In the genomic region with DNA sequence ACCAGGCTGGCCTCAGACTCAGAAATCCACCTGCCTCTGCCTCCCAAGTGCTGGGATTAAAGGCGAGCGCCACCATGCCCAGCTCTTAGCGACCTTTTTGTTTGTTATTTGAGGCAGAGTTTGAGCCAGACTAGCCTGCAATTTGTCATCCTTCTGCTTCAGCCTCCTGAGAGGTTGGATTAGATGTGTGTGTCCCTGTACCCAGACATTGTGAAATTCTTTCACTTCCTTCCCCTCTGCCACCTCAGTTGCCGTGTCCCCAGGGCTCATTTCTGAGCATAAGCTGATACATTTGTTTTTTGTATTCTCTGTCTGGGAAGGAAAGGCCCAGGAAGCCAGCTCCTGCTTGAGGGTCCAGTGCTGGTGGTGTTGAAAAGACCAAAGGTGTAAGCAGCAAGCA, we compare ENCODE assay signal across 27 mouse cellular contexts. TPM values are rescaled to one million over a fixed set of nuclear protein-coding genes. Genes with fewer than 3 reads are reported as not detected.
DNase-seq lines count a peak whose midpoint lies in the region; ATAC-seq and TF ChIP-seq lines count a peak whose summit lies in the region.
"Had no signal": no experiment of that assay in that cellular context is flagged by ENCODE, and none has a peak within 500 bp of the region (broad histone marks: within the 10 kb centered on the region; RNA-seq: fewer than 3 reads in every experiment).

No protein-coding gene starts in this region.

- no peak for ATAC-seq in liver, postnatal 0 days
- no peak for ATAC-seq in liver, embryonic 11.5 days (replicated peaks; ENCODE audit: low FRiP score)
- ATAC-seq in megakaryocyte, adult 5-6 weeks (ENCODE audit: poor library complexity, severe bottlenecking): peak; percentile 68
- ATAC-seq in neural tube, embryonic 15.5 days (ENCODE audit: low FRiP score): no peak
- no peak for ATAC-seq in forebrain, embryonic 13.5 days
- ATAC-seq in kidney, embryonic 16.5 days (ENCODE audit: low FRiP score, low TSS enrichment): no peak
- ATAC-seq: CD4-positive, CD25-positive, alpha-beta regulatory T cell, adult 4 months; forebrain, embryonic 14.5 days; forebrain, postnatal 0 days; hindbrain, embryonic 16.5 days had no signal

- H3K4me2 ChIP-seq in liver, postnatal 0 days (ENCODE audit: low read depth, low read length): no peak overlapping the region
- H3K4me2 ChIP-seq in liver, embryonic 11.5 days: no peak overlapping the region
- no peak overlapping the region for H3K4me2 ChIP-seq in neural tube, embryonic 15.5 days
- H3K4me2 ChIP-seq in forebrain, embryonic 13.5 days: no peak overlapping the region
- no peak overlapping the region for H3K4me2 ChIP-seq in kidney, embryonic 16.5 days (replicated peaks; ENCODE audit: low read depth, low read length)
- H3K4me2 ChIP-seq: embryonic facial prominence, embryonic 13.5 days; heart, embryonic 12.5 days; heart, embryonic 15.5 days; hindbrain, embryonic 13.5 days had no signal

- H3K9me3 ChIP-seq in liver, postnatal 0 days (ENCODE audit: low read length): no peaks in the 10 kb centered on the region
- no peaks in the 10 kb centered on the region for H3K9me3 ChIP-seq in liver, embryonic 11.5 days (ENCODE audit: control insufficient read depth, low read length)
- no peaks in the 10 kb centered on the region for H3K9me3 ChIP-seq in neural tube, embryonic 15.5 days (replicated peaks)
- no peaks in the 10 kb centered on the region for H3K9me3 ChIP-seq in forebrain, embryonic 13.5 days (replicated peaks)
- no peaks in the 10 kb centered on the region for H3K9me3 ChIP-seq in kidney, embryonic 16.5 days (ENCODE audit: low read length)
- H3K9me3 ChIP-seq: embryonic facial prominence, embryonic 10.5 days; embryonic facial prominence, embryonic 13.5 days; heart, embryonic 12.5 days; heart, embryonic 15.5 days; hindbrain, embryonic 10.5 days; hindbrain, embryonic 13.5 days had no signal

- 68% methylated on average over 4 of the region's 4 CpGs for WGBS in liver, postnatal 0 days (ENCODE audit: insufficient replicate concordance)
- WGBS in liver, embryonic 11.5 days: 73% methylated on average over 4 of the region's 4 CpGs
- 36% methylated on average over 4 of the region's 4 CpGs for WGBS in bone marrow, adult 2 months
- 87% methylated on average over 4 of the region's 4 CpGs for WGBS in neural tube, embryonic 15.5 days
- 86% methylated on average over 4 of the region's 4 CpGs for WGBS in forebrain, embryonic 13.5 days
- 83% methylated on average over 4 of the region's 4 CpGs for WGBS in kidney, embryonic 16.5 days

- H3K27ac ChIP-seq in liver, postnatal 0 days (ENCODE audit: low read depth): no peak overlapping the region
- H3K27ac ChIP-seq in liver, embryonic 11.5 days (ENCODE audit: low read depth, low read length): no peak overlapping the region
- peak overlapping the region; percentile 68 for H3K27ac ChIP-seq in bone marrow, adult 2 months (ENCODE audit: control insufficient read depth, insufficient read depth, low read depth, low read length, poor library complexity)
- no peak overlapping the region for H3K27ac ChIP-seq in neural tube, embryonic 15.5 days (replicated peaks)
- no peak overlapping the region for H3K27ac ChIP-seq in forebrain, embryonic 13.5 days
- H3K27ac ChIP-seq in kidney, embryonic 16.5 days (ENCODE audit: low read length): no peak overlapping the region
- H3K27ac ChIP-seq: embryonic facial prominence, embryonic 10.5 days; embryonic facial prominence, embryonic 13.5 days; gastrocnemius, adult 2 months; heart, embryonic 15.5 days; hindbrain, embryonic 10.5 days; hindbrain, embryonic 13.5 days had no signal

- TF ChIP-seq EP300 in liver, postnatal 0 days (IDR thresholded peaks at IDR 0.05; ENCODE audit: low read depth): no peak

- TF ChIP-seq POLR2A in bone marrow, adult 2 months (IDR thresholded peaks at IDR 0.05; ENCODE audit: borderline replicate concordance, control insufficient read depth, low read depth, low read length): no peak

- no peaks in the 10 kb centered on the region for H3K27me3 ChIP-seq in liver, postnatal 0 days (ENCODE audit: insufficient read depth, low read length)
- 0 out of 2 replicates have a peak, but pooled peaks cover 2% of the 10 kb centered on the region for H3K27me3 ChIP-seq in liver, embryonic 11.5 days (replicated peaks; ENCODE audit: control insufficient read depth, insufficient read depth, low read length)
- peaks cover 10% of the 10 kb centered on the region for H3K27me3 ChIP-seq in neural tube, embryonic 15.5 days (replicated peaks)
- H3K27me3 ChIP-seq in forebrain, embryonic 13.5 days: peaks cover 18% of the 10 kb centered on the region
- no peaks in the 10 kb centered on the region for H3K27me3 ChIP-seq in kidney, embryonic 16.5 days (ENCODE audit: insufficient read depth, low read length)

- peak overlapping the region; percentile 26; the same call in 1 of the 2 replicates for H3K9ac ChIP-seq in liver, postnatal 0 days (replicated peaks)
- no peak overlapping the region for H3K9ac ChIP-seq in liver, embryonic 11.5 days (ENCODE audit: low read depth, low read length)
- no peak overlapping the region for H3K9ac ChIP-seq in neural tube, embryonic 15.5 days (replicated peaks)
- no peak overlapping the region for H3K9ac ChIP-seq in forebrain, embryonic 13.5 days
- no peak overlapping the region for H3K9ac ChIP-seq in kidney, embryonic 16.5 days (replicated peaks; ENCODE audit: low read length)
- H3K9ac ChIP-seq: embryonic facial prominence, embryonic 13.5 days; forebrain, postnatal 0 days; heart, embryonic 12.5 days; heart, embryonic 15.5 days; hindbrain, embryonic 13.5 days had no signal

- DNase-seq in liver, postnatal 0 days: no peak
- DNase-seq in liver, embryonic 11.5 days (ENCODE audit: low spot score): no peak
- DNase-seq: cerebellum, adult 11 months; cerebellum, adult 2 months; cerebellum, adult 9-11 months; cerebellum, postnatal 25 days; embryo, embryonic 11 days; forebrain, postnatal 0 days; gastrocnemius, adult 2 months; gastrocnemius, postnatal 14 days; heart, adult 18-20 months; heart, postnatal 36 days had no signal

- TF ChIP-seq CTCF in liver, postnatal 0 days (IDR thresholded peaks at IDR 0.05; ENCODE audit: low read depth): no peak
- no peak for TF ChIP-seq CTCF in bone marrow, adult 2 months (IDR thresholded peaks at IDR 0.05; ENCODE audit: control insufficient read depth, insufficient read depth, low read length)

- H3K36me3 ChIP-seq in liver, postnatal 0 days (replicated peaks; ENCODE audit: insufficient read depth, low read length): no peaks in the 10 kb centered on the region
- 0 out of 2 replicates have a peak, but pooled peaks cover 3% of the 10 kb centered on the region for H3K36me3 ChIP-seq in liver, embryonic 11.5 days (ENCODE audit: control insufficient read depth, insufficient read depth, low read length)
- H3K36me3 ChIP-seq in neural tube, embryonic 15.5 days: peaks cover 8% of the 10 kb centered on the region; the same call in 1 of the 2 replicates
- H3K36me3 ChIP-seq in forebrain, embryonic 13.5 days (ENCODE audit: poor library complexity, severe bottlenecking): peaks cover 10% of the 10 kb centered on the region
- 0 out of 2 replicates have a peak, but pooled peaks cover 6% of the 10 kb centered on the region for H3K36me3 ChIP-seq in kidney, embryonic 16.5 days (ENCODE audit: insufficient read depth, low read length)

- peaks cover 23% of the 10 kb centered on the region for H3K4me1 ChIP-seq in liver, postnatal 0 days (ENCODE audit: insufficient read depth)
- peaks cover 7% of the 10 kb centered on the region; the same call in 1 of the 2 replicates for H3K4me1 ChIP-seq in liver, embryonic 11.5 days (replicated peaks; ENCODE audit: control insufficient read depth, insufficient read depth, low read length)
- peaks cover 3% of the 10 kb centered on the region for H3K4me1 ChIP-seq in bone marrow, adult 2 months (ENCODE audit: control insufficient read depth, insufficient read depth, low read length)
- H3K4me1 ChIP-seq in neural tube, embryonic 15.5 days: no peaks in the 10 kb centered on the region
- no peaks in the 10 kb centered on the region; the same call in 1 of the 2 replicates for H3K4me1 ChIP-seq in forebrain, embryonic 13.5 days
- H3K4me1 ChIP-seq in kidney, embryonic 16.5 days (ENCODE audit: insufficient read depth, low read length): peaks cover 7% of the 10 kb centered on the region; the same call in 1 of the 2 replicates
- H3K4me1 ChIP-seq: hindbrain, embryonic 13.5 days had no signal

- no peak overlapping the region for H3K4me3 ChIP-seq in liver, postnatal 0 days (ENCODE audit: low read depth, low read length)
- H3K4me3 ChIP-seq in liver, embryonic 11.5 days (ENCODE audit: low read depth, low read length): no peak overlapping the region
- H3K4me3 ChIP-seq in bone marrow, adult 2 months (replicated peaks; ENCODE audit: control insufficient read depth, low read depth, low read length): no peak overlapping the region
- H3K4me3 ChIP-seq in neural tube, embryonic 15.5 days (replicated peaks): no peak overlapping the region
- no peak overlapping the region for H3K4me3 ChIP-seq in forebrain, embryonic 13.5 days
- no peak overlapping the region for H3K4me3 ChIP-seq in kidney, embryonic 16.5 days (ENCODE audit: low read length)
- H3K4me3 ChIP-seq: embryonic facial prominence, embryonic 10.5 days; embryonic facial prominence, embryonic 13.5 days; erythroblast, embryonic 14.5 days; gastrocnemius, adult 2 months; heart, embryonic 12.5 days; heart, embryonic 15.5 days; hindbrain, embryonic 10.5 days; hindbrain, embryonic 13.5 days had no signal

RNA-seq across cellular contexts. Expression of a gene that starts 11.5 kb away (rescaled TPM):
- polyA plus RNA-seq in liver, postnatal 0 days (2015; fragmentation: Nextera tagmentation; extraction: Ambion mirVana): 46.2 and 46.7 TPM in 2 replicates
- 241 and 259 TPM in 2 replicates for polyA plus RNA-seq in liver, embryonic 11.5 days (2014; fragmentation: Nextera tagmentation; extraction: Ambion mirVana)
- 64.0 and 64.4 TPM in 2 replicates for polyA plus RNA-seq in bone marrow, adult 2 months (2011; ENCODE audit: insufficient read depth, insufficient read length, low replicate concordance, missing spikeins)
- 47.1 and 52.4 TPM in 2 replicates for total RNA-seq in megakaryocyte, adult 5-6 weeks (2015)
- total RNA-seq in megakaryocyte, adult 5-6 weeks (2017): 23.7 and 33.9 TPM in 2 replicates
- 77.3 and 94.5 TPM in 2 replicates for polyA plus RNA-seq in neural tube, embryonic 15.5 days (2015; fragmentation: Nextera tagmentation; extraction: Ambion mirVana)
- polyA plus RNA-seq in forebrain, embryonic 13.5 days (2015; fragmentation: Nextera tagmentation; extraction: Ambion mirVana): 119 and 134 TPM in 2 replicates
- polyA plus RNA-seq in kidney, embryonic 16.5 days (2015; fragmentation: Nextera tagmentation; extraction: Ambion mirVana): 122 and 123 TPM in 2 replicates

RNA-seq across cellular contexts. Expression of a gene that starts 11.6 kb away (rescaled TPM):
- polyA plus RNA-seq in liver, postnatal 0 days (2015; fragmentation: Nextera tagmentation; extraction: Ambion mirVana): 6.8 and 8.2 TPM in 2 replicates
- 32.9 and 34.0 TPM in 2 replicates for polyA plus RNA-seq in liver, embryonic 11.5 days (2014; fragmentation: Nextera tagmentation; extraction: Ambion mirVana)
- polyA plus RNA-seq in bone marrow, adult 2 months (2011; ENCODE audit: insufficient read depth, insufficient read length, low replicate concordance, missing spikeins): 15.4 and 18.7 TPM in 2 replicates
- 13.0 and 14.5 TPM in 2 replicates for total RNA-seq in megakaryocyte, adult 5-6 weeks (2015)
- 32.3 and 37.8 TPM in 2 replicates for total RNA-seq in megakaryocyte, adult 5-6 weeks (2017)
- polyA plus RNA-seq in neural tube, embryonic 15.5 days (2015; fragmentation: Nextera tagmentation; extraction: Ambion mirVana): 41.2 and 43.9 TPM in 2 replicates
- polyA plus RNA-seq in forebrain, embryonic 13.5 days (2015; fragmentation: Nextera tagmentation; extraction: Ambion mirVana): 29.3 and 31.5 TPM in 2 replicates
- 27.6 and 32.7 TPM in 2 replicates for polyA plus RNA-seq in kidney, embryonic 16.5 days (2015; fragmentation: Nextera tagmentation; extraction: Ambion mirVana)

RNA-seq across cellular contexts. Expression of a gene that starts 11.6 kb away (rescaled TPM):
- polyA plus RNA-seq in liver, postnatal 0 days (2015; fragmentation: Nextera tagmentation; extraction: Ambion mirVana): 24.6 and 24.7 TPM in 2 replicates
- 79.0 and 86.9 TPM in 2 replicates for polyA plus RNA-seq in liver, embryonic 11.5 days (2014; fragmentation: Nextera tagmentation; extraction: Ambion mirVana)
- 31.7 and 52.8 TPM in 2 replicates for polyA plus RNA-seq in bone marrow, adult 2 months (2011; ENCODE audit: insufficient read depth, insufficient read length, low replicate concordance, missing spikeins)
- total RNA-seq in megakaryocyte, adult 5-6 weeks (2015): 59.0 and 73.3 TPM in 2 replicates
- total RNA-seq in megakaryocyte, adult 5-6 weeks (2017): 49.1 and 66.8 TPM in 2 replicates
- polyA plus RNA-seq in neural tube, embryonic 15.5 days (2015; fragmentation: Nextera tagmentation; extraction: Ambion mirVana): 79.0 and 82.5 TPM in 2 replicates
- polyA plus RNA-seq in forebrain, embryonic 13.5 days (2015; fragmentation: Nextera tagmentation; extraction: Ambion mirVana): 69.9 and 71.2 TPM in 2 replicates
- polyA plus RNA-seq in kidney, embryonic 16.5 days (2015; fragmentation: Nextera tagmentation; extraction: Ambion mirVana): 72.2 and 73.6 TPM in 2 replicates

RNA-seq across cellular contexts. Expression of a gene that starts 30.3 kb away (rescaled TPM):
- 117 and 121 TPM in 2 replicates for polyA plus RNA-seq in liver, postnatal 0 days (2015; fragmentation: Nextera tagmentation; extraction: Ambion mirVana)
- polyA plus RNA-seq in liver, embryonic 11.5 days (2014; fragmentation: Nextera tagmentation; extraction: Ambion mirVana): 68.4 and 72.7 TPM in 2 replicates
- polyA plus RNA-seq in bone marrow, adult 2 months (2011; ENCODE audit: insufficient read depth, insufficient read length, low replicate concordance, missing spikeins): 10.9 and 12.1 TPM in 2 replicates
- 3.9 and 4.2 TPM in 2 replicates for total RNA-seq in megakaryocyte, adult 5-6 weeks (2015)
- 5.8 and 7.1 TPM in 2 replicates for total RNA-seq in megakaryocyte, adult 5-6 weeks (2017)
- polyA plus RNA-seq in neural tube, embryonic 15.5 days (2015; fragmentation: Nextera tagmentation; extraction: Ambion mirVana): 64.4 and 78.1 TPM in 2 replicates
- polyA plus RNA-seq in forebrain, embryonic 13.5 days (2015; fragmentation: Nextera tagmentation; extraction: Ambion mirVana): 66.2 and 71.6 TPM in 2 replicates
- polyA plus RNA-seq in kidney, embryonic 16.5 days (2015; fragmentation: Nextera tagmentation; extraction: Ambion mirVana): 201 and 210 TPM in 2 replicates

RNA-seq across cellular contexts. Expression of a gene that starts 30.3 kb away (rescaled TPM):
- 33.1 and 33.9 TPM in 2 replicates for polyA plus RNA-seq in liver, postnatal 0 days (2015; fragmentation: Nextera tagmentation; extraction: Ambion mirVana)
- polyA plus RNA-seq in liver, embryonic 11.5 days (2014; fragmentation: Nextera tagmentation; extraction: Ambion mirVana): 13.8 and 15.5 TPM in 2 replicates
- polyA plus RNA-seq in bone marrow, adult 2 months (2011; ENCODE audit: insufficient read depth, insufficient read length, low replicate concordance, missing spikeins): 6.4 and 12.2 TPM in 2 replicates
- total RNA-seq in megakaryocyte, adult 5-6 weeks (2015): 9.8 and 11.1 TPM in 2 replicates
- total RNA-seq in megakaryocyte, adult 5-6 weeks (2017): 12.8 and 16.1 TPM in 2 replicates
- polyA plus RNA-seq in neural tube, embryonic 15.5 days (2015; fragmentation: Nextera tagmentation; extraction: Ambion mirVana): 14.0 and 14.1 TPM in 2 replicates
- 10.1 and 12.6 TPM in 2 replicates for polyA plus RNA-seq in forebrain, embryonic 13.5 days (2015; fragmentation: Nextera tagmentation; extraction: Ambion mirVana)
- polyA plus RNA-seq in kidney, embryonic 16.5 days (2015; fragmentation: Nextera tagmentation; extraction: Ambion mirVana): 16.9 and 17.6 TPM in 2 replicates
